Mouse (Mus musculus): ENCODE measurements around the gene Rflna. TPM values are rescaled to one million over a fixed set of nuclear protein-coding genes. Genes with fewer than 3 reads are reported as not detected.

The Rflna gene
- 0.38 TPM in 2 replicates for polyA plus RNA-seq (2012; rRNA removed)
- polyA plus RNA-seq (2014; fragmentation: Nextera tagmentation; extraction: Ambion mirVana) = 0.15 and 0.32 TPM in 2 replicates

DNA sequence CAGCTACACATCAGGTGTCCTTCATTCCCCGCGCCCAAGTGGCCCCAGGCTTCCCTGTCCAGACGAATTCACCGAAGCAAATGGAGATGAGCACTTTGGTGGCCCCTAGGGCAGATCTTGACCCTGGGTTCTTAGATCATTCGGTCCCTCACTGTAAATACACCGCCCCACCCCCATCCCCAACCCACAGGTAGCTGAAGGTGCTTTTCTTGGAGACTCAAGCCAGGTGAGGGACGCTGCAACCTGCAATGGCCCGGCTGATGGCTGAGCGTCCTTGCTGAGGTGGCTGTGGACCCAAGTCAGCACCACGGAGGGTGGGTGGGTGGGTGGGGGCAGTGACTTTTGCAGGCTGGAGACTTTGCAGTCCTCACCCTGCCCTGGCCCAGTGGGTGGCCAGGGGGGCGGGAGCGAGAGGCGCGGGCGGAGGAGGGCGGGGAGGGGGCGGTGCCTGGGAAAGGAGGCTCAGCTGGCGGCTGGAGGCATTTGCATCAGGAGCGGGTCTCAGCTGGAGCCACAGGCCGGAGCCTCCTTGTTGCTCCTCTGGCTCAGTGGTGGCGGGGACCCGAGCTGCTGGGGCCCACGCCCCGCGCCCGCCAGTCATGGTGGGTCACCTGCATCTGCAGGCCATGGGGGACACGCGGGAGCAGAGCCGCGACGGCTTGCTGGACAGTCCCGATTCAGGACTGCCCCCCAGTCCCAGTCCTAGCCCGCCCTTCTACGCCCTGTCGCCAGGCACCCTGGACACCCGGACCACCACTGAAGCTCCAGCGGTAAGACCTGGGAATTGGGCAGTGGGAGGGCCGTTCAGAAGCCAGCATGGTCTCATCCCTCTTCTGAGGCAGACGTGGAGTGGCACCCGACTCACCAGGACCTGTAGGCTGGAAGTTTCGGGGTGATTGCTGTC, at the start of gene Rflna:
Gene Rflna (plus strand): TSS at position 253 of the 904 bp plus-strand sequence.
- no peak within 1 kb of the TSS for H3K9ac ChIP-seq (replicated peaks)
- WGBS (ENCODE audit: insufficient replicate concordance) = 5% methylated on average over 41 of the region's 41 CpGs
- H3K9me3 ChIP-seq (ENCODE audit: control insufficient read depth, low read length) = no peaks in the 10 kb centered on the region
- peak within 1 kb of the TSS; percentile 28; the same call in 1 of the 2 replicates for H3K4me2 ChIP-seq (ENCODE audit: low read depth)
- no peaks in the 10 kb centered on the region for H3K36me3 ChIP-seq (replicated peaks; ENCODE audit: control insufficient read depth, insufficient read depth, low read depth)
- DNase-seq (ENCODE audit: low read depth in 3 of 3, low spot score in 3 of 3) (no peak), ATAC-seq (ENCODE audit: insufficient read depth) (no peak)
- H3K4me3 ChIP-seq (ENCODE audit: insufficient read depth in 1 of 2, low read depth in 2 of 2, low read length in 2 of 2) = no peak within 1 kb of the TSS
- H3K27me3 ChIP-seq (ENCODE audit: control insufficient read depth, insufficient read depth, low read length) = peaks cover 23% of the 10 kb centered on the region
- no peaks in the 10 kb centered on the region for H3K4me1 ChIP-seq (replicated peaks; ENCODE audit: control insufficient read depth in 2 of 2, insufficient read depth in 2 of 2, low read length in 1 of 2)
- H3K27ac ChIP-seq = no peak within 1 kb of the TSS
- no peak for TF ChIP-seq CTCF (IDR thresholded peaks at IDR 0.05; ENCODE audit: low read depth)
- TF ChIP-seq EP300 (IDR thresholded peaks at IDR 0.05; ENCODE audit: low read depth) = no peak

DNA sequence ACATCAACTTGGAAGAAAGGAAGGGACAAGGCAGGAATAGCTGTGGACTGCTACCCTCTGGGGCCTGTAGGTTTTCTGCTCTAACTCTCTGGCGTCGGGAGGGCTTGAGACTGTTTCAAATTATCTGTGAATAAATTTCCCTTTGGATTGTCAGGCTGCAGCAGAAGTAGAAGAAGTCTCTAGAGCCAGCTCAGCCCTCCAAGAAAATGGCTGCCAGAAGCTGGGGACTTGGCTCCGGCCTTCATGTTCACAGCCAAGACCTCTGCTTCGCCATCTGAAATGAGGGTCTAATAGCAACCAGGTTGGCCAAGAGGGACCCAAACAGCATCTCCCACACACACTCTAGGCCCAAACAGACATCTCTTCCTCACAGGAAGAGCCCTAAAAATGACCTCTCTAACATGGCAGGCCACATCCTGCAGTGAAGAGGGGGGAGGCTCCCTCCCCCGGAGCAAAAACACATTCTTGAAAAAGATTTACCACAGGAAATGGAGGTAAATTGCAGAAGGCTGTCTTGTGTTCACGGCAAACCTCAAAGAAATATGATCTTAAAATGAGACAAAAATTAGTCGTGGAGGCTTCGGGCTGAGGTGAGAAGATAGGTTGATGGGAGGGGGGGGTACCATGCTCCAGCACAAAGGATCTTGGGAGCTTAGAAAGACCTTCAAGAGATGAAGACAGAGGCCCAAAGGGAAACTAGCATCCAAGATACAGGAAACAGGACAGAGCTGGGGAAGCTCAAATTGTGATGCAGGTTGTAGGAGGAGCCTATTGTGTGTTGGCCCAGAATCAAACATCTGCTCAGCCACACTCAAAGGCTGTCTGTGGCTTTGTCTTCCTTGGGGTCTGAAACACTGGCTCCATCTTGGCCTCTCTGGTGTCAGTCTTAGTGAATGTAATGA, 48.4 kb upstream of the Rflna start:
- no peak for DNase-seq (ENCODE audit: low read depth in 3 of 3, low spot score in 3 of 3)
- WGBS (ENCODE audit: insufficient replicate concordance) = 48% methylated on average over 8 of the region's 8 CpGs
- TF ChIP-seq CTCF (IDR thresholded peaks at IDR 0.05; ENCODE audit: low read depth) (no peak), EP300 (IDR thresholded peaks at IDR 0.05; ENCODE audit: low read depth) (no peak)
- no peaks in the 10 kb centered on the region for H3K36me3 ChIP-seq (replicated peaks; ENCODE audit: control insufficient read depth, insufficient read depth, low read depth)
- H3K4me2 ChIP-seq (ENCODE audit: low read depth) = no peak overlapping the region
- H3K4me3 ChIP-seq (ENCODE audit: insufficient read depth in 1 of 2, low read depth in 2 of 2, low read length in 2 of 2) = no peak overlapping the region
- H3K4me1 ChIP-seq (replicated peaks; ENCODE audit: control insufficient read depth in 2 of 2, insufficient read depth in 2 of 2, low read length in 1 of 2) = no peaks in the 10 kb centered on the region
- H3K9me3 ChIP-seq (ENCODE audit: control insufficient read depth, low read length) = peaks cover 2% of the 10 kb centered on the region; the same call in 1 of the 2 replicates
- no peak for ATAC-seq (ENCODE audit: insufficient read depth)
- no peak overlapping the region for H3K27ac ChIP-seq
- H3K27me3 ChIP-seq (ENCODE audit: control insufficient read depth, insufficient read depth, low read length) = no peaks in the 10 kb centered on the region
- H3K9ac ChIP-seq (replicated peaks) = no peak overlapping the region

DNA sequence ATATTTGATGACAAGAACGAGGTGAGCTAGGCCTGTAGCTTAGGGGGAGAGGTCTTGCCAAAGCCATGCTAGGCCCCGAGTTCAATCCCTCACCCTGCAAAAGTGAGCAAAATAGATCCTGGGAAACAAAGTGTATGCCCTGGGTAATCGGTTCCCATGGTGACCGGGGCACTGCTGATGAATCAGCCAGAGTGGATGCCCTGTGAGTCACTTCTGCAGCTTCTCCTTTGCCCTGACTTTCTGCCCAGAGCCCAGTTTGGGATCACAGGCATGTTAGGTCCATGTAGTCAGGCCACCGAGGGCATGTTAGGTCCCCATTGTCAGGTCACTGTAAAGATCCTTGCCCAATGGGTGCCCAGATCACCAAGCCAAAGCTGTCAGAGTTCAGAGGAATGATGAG, 45.5 kb upstream of the Rflna start:
- ATAC-seq (ENCODE audit: insufficient read depth) = no peak
- no peak for TF ChIP-seq CTCF (IDR thresholded peaks at IDR 0.05; ENCODE audit: low read depth)
- no peak for TF ChIP-seq EP300 (IDR thresholded peaks at IDR 0.05; ENCODE audit: low read depth)
- H3K4me2 ChIP-seq (ENCODE audit: low read depth) = no peak overlapping the region

DNA sequence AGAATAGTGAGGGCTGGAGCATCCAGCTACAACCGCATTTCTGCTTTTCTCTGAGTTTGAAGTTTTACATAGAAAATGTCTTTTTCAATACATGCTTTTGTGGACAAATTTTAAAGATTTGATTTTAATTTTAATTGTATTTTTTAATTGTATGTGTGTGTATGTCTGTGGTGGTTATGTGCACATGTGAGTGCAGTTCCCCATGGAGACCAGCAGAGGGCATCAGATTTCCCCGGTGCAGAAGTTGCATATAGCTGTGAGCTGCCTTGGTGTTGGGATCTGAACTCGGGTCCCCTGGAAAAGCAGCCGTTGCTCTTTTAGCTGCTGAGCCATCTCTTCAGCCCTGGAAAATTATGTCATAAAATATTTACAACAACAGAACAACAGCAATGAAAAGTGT, 43.9 kb upstream of the Rflna start:
- Histone ChIP-seq H3K4me1 (replicated peaks; ENCODE audit: control insufficient read depth in 2 of 2, insufficient read depth in 2 of 2, low read length in 1 of 2) (no peaks in the 10 kb centered on the region), H3K27ac (no peak overlapping the region), H3K27me3 (ENCODE audit: control insufficient read depth, insufficient read depth, low read length) (no peaks in the 10 kb centered on the region), H3K9ac (replicated peaks) (no peak overlapping the region), H3K4me3 (ENCODE audit: insufficient read depth in 1 of 2, low read depth in 2 of 2, low read length in 2 of 2) (no peak overlapping the region), H3K4me2 (ENCODE audit: low read depth) (no peak overlapping the region), H3K36me3 (replicated peaks; ENCODE audit: control insufficient read depth, insufficient read depth, low read depth) (no peaks in the 10 kb centered on the region), H3K9me3 (ENCODE audit: control insufficient read depth, low read length) (peaks cover 2% of the 10 kb centered on the region; the same call in 1 of the 2 replicates)
- DNase-seq (ENCODE audit: low read depth in 3 of 3, low spot score in 3 of 3) = no peak
- WGBS (ENCODE audit: insufficient replicate concordance) = 69% methylated on average over 4 of the region's 4 CpGs
- no peak for TF ChIP-seq EP300 (IDR thresholded peaks at IDR 0.05; ENCODE audit: low read depth)
- TF ChIP-seq CTCF (IDR thresholded peaks at IDR 0.05; ENCODE audit: low read depth) = peak; percentile 49
- no peak for ATAC-seq (ENCODE audit: insufficient read depth)

More for the DNA sequence above, 45.5 kb upstream of the Rflna start:
- Histone ChIP-seq H3K27ac (no peak overlapping the region), H3K27me3 (ENCODE audit: control insufficient read depth, insufficient read depth, low read length) (no peaks in the 10 kb centered on the region), H3K4me3 (ENCODE audit: insufficient read depth in 1 of 2, low read depth in 2 of 2, low read length in 2 of 2) (no peak overlapping the region), H3K9me3 (ENCODE audit: control insufficient read depth, low read length) (peaks cover 2% of the 10 kb centered on the region; the same call in 1 of the 2 replicates), H3K4me1 (replicated peaks; ENCODE audit: control insufficient read depth in 2 of 2, insufficient read depth in 2 of 2, low read length in 1 of 2) (no peaks in the 10 kb centered on the region), H3K9ac (replicated peaks) (no peak overlapping the region), H3K36me3 (replicated peaks; ENCODE audit: control insufficient read depth, insufficient read depth, low read depth) (no peaks in the 10 kb centered on the region)
- DNase-seq (ENCODE audit: low read depth in 3 of 3, low spot score in 3 of 3) = no peak
- 64% methylated on average over 5 of the region's 5 CpGs for WGBS (ENCODE audit: insufficient replicate concordance)
